Mouse (Mus musculus) forebrain, embryonic 13.5 days (tissue): ENCODE measurements at regions not wholly inside any gene's neighbourhood (a gene's known extent, or its start where the extent isn't known, plus 50 kb on each side); places are given as distances from the start of the nearest gene placed in this dataset.
A peak's percentile ranks its signal among the peaks of the same experiment; 100 is the strongest.

Source experiments
- ATAC-seq: fragments of 200-750 bp; cut with Nextera tagmentation; 2 replicates; pipeline ENCODE4 v1.8.0; 2017
- H3K27ac ChIP-seq: fragments of 300-500 bp; sonication (generic); 2 replicates; pipeline ENCODE4 v1.5.1; 2015; ENCODE audit warnings: inconsistent platforms, mild to moderate bottlenecking, moderate library complexity
- H3K27me3 ChIP-seq: fragments of 300-500 bp; sonication (generic); 2 replicates; pipeline ENCODE4 v1.6.1; 2015; ENCODE audit warnings: mild to moderate bottlenecking, inconsistent platforms
- H3K36me3 ChIP-seq: fragments of 300-500 bp; sonication (generic); 2 replicates; pipeline ENCODE4 v1.6.1; 2015; ENCODE audit warnings: mild to moderate bottlenecking, inconsistent platforms; ENCODE audit not compliant: poor library complexity, severe bottlenecking
- H3K4me1 ChIP-seq: fragments of 300-500 bp; sonication (generic); 2 replicates; pipeline ENCODE4 v1.6.1; 2015; ENCODE audit warnings: inconsistent platforms
- H3K4me2 ChIP-seq: fragments of 300-500 bp; sonication (generic); 2 replicates; pipeline ENCODE4 v1.6.1; 2015; ENCODE audit warnings: inconsistent platforms, mild to moderate bottlenecking, moderate library complexity
- H3K4me3 ChIP-seq: fragments of 300-500 bp; sonication (generic); 2 replicates; pipeline ENCODE4 v1.5.1; 2015; ENCODE audit warnings: mild to moderate bottlenecking, inconsistent platforms
- H3K9ac ChIP-seq: fragments of 300-500 bp; sonication (generic); 2 replicates; pipeline ENCODE4 v1.6.1; 2015; ENCODE audit warnings: mild to moderate bottlenecking, inconsistent platforms
- H3K9me3 ChIP-seq: fragments of 300-500 bp; sonication (generic); replicated peaks from 2 replicates; pipeline ENCODE4 v1.6.1; 2016; ENCODE audit warnings: inconsistent platforms
- WGBS: fragments of 180-500 bp; shearing (Covaris S2); methylation state at CpG from one replicate; pipeline ENCODE4 v1.1.7; 2015; 5-methylcytosine and 5-hydroxymethylcytosine counted together

DNA sequence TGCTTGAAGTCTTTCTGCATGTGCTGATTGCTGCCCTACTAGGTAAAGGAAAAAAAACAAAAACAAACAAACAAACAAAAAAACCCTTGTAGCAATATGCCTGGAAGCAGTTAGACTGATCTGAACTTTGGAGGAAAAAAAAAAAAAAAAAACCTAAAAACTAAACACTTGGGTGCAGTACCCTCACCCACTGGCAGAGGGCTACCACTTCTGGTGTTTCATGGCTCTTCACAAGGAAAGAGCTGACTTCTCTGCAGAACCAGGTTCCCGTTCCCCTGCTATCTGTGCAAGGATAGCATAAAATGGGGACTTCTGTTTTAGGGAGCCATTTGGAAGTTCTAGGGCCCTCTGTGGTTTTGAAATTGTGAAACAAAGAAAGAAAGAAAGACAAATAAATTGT, 52.2 kb upstream of the Otud4 start:
- no peak overlapping the region for H3K9ac ChIP-seq
- H3K36me3 ChIP-seq = no peaks in the 10 kb centered on the region
- H3K27me3 ChIP-seq = no peaks in the 10 kb centered on the region
- no peak for ATAC-seq
- no peaks in the 10 kb centered on the region for H3K9me3 ChIP-seq
- H3K4me2 ChIP-seq = no peak overlapping the region
- 29% methylated on average over 1 of the region's 1 CpGs for WGBS
- no peaks in the 10 kb centered on the region for H3K4me1 ChIP-seq
- no peak overlapping the region for H3K4me3 ChIP-seq
- no peak overlapping the region for H3K27ac ChIP-seq

DNA sequence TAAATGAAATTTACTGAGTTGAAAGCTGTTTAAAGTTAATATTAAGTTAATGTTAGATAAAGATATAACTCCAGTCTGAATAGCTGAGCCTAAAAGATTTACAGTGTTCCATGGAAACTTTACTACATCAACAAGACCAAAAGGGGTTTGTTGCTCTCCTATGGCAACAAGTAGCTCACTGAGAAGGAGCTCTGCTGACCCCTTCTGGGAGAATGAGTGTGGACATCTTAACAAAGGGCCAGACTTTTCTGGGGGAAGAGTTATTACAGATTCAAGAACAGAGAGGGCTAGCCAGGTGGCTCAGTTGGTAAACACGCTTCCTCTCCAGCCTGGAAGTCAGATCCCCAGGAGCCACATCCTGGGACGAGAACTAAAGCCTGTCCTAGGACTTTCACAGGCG, 54.5 kb upstream of the Otud4 start:
- ATAC-seq = peak; percentile 59
- Histone ChIP-seq H3K4me1 (no peaks in the 10 kb centered on the region), H3K4me3 (no peak overlapping the region), H3K27ac (no peak overlapping the region), H3K36me3 (no peaks in the 10 kb centered on the region), H3K27me3 (no peaks in the 10 kb centered on the region), H3K4me2 (no peak overlapping the region), H3K9ac (no peak overlapping the region), H3K9me3 (no peaks in the 10 kb centered on the region)
- WGBS = 41% methylated on average over 3 of the region's 3 CpGs

DNA sequence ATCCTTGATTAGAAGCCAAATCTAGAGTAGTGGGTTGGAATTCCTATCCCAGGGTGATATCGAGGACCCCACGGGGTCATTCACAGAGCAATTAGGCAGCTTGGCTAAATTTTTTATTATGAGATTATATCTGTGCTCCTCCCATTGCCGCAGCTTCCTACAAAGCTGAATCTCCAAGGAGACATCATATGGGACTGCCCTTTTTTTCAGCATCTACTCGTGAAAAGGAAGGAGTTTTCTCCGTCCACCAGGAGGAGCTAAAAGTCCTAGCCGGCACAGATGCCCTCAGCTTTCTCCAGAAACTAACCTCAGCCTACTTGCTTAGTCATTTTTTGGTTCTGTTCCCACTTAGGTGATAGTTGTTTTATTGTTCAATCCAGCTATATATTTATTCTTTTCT, 56.1 kb upstream of the Otud4 start:
- 37% methylated on average over 6 of the region's 6 CpGs for WGBS

DNA sequence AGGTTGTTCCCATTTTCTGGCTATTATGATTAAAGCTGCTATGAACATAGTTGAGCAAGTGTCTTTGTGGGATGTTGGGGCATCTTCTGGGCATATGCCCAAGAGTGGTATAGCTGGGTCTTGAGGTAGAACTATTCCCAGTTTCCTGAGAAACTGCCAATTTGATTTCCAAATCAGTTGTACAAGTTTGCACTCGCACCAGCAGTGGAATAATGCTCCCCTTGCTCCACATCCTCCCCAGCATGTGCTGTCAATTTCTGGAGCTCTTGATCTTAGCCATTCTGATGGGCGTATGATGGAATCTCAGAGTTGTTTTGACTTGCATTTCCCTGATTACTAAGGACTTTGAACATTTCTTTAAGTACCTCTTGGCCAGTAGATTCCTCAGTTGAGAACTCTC, 57.2 kb upstream of the Otud4 start:
- Histone ChIP-seq H3K4me1 (no peaks in the 10 kb centered on the region), H3K4me2 (no peak overlapping the region), H3K4me3 (no peak overlapping the region), H3K9me3 (no peaks in the 10 kb centered on the region), H3K36me3 (no peaks in the 10 kb centered on the region), H3K27ac (no peak overlapping the region), H3K9ac (no peak overlapping the region), H3K27me3 (no peaks in the 10 kb centered on the region)
- ATAC-seq = no peak
- 81% methylated on average over 2 of the region's 2 CpGs for WGBS

More for the DNA sequence above, 56.1 kb upstream of the Otud4 start:
- H3K27me3 ChIP-seq = no peaks in the 10 kb centered on the region
- no peaks in the 10 kb centered on the region for H3K36me3 ChIP-seq
- H3K4me1 ChIP-seq = no peaks in the 10 kb centered on the region
- H3K4me3 ChIP-seq = no peak overlapping the region
- ATAC-seq = no peak
- H3K9ac ChIP-seq = no peak overlapping the region
- H3K9me3 ChIP-seq = no peaks in the 10 kb centered on the region
- no peak overlapping the region for H3K27ac ChIP-seq
- no peak overlapping the region for H3K4me2 ChIP-seq

DNA sequence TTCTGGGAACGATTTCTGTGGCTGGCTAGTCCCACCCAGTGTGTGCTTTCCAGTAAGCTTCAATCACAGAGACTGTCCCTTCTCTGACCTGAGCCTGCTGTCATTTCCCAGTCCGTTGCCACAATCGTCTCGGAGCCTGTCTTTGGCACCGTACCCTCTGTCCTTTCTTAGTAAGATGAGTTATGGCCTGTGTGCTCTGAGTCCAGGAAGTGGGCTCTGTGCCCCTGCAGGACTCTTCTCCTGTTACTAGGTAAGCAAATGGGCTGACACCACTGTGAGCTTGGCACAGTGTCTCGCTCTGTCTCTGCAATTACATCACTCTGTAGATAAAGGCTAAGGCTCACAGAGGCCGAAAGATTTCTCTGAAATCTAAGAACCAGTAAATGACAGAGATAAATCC, 63.3 kb upstream of the Otud4 start:
- H3K4me2 ChIP-seq = no peak overlapping the region
- H3K27ac ChIP-seq = no peak overlapping the region
- H3K4me3 ChIP-seq = no peak overlapping the region
- H3K9ac ChIP-seq = no peak overlapping the region
- H3K27me3 ChIP-seq = no peaks in the 10 kb centered on the region
- 82% methylated on average over 7 of the region's 7 CpGs for WGBS
- H3K4me1 ChIP-seq = no peaks in the 10 kb centered on the region
- ATAC-seq = no peak
- no peaks in the 10 kb centered on the region for H3K36me3 ChIP-seq
- H3K9me3 ChIP-seq = no peaks in the 10 kb centered on the region

DNA sequence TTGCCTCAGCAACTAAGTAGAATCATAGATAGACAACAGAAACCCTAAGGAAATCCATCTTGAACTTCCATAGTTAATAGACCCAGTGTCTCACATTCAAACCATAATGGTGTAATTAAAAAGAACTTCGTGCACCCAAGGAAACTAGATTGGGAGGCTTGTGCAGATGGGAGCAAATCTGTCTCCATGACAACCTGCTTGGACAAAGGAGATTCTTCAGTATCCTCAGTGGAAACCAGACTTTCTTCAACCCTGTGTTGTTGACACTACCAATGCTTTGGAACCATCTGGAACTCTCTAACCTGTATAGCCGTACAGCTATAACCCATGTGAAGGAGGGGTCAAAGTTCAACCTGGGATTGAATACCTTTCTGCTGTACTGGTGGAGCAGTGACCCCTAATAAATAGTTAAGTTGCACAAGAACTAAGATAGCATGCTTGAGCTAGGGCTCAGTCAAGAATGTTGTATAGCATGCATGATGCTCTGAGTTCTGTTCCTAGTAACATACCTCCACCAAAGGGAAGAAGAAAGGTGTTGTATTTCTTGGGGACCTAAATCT, 64.2 kb upstream of the Otud4 start:
- Histone ChIP-seq H3K27me3 (no peaks in the 10 kb centered on the region), H3K9ac (no peak overlapping the region), H3K4me1 (no peaks in the 10 kb centered on the region), H3K4me2 (no peak overlapping the region), H3K4me3 (no peak overlapping the region), H3K27ac (no peak overlapping the region), H3K36me3 (no peaks in the 10 kb centered on the region), H3K9me3 (no peaks in the 10 kb centered on the region)
- ATAC-seq = no peak
- WGBS = 45% methylated on average over 2 of the region's 2 CpGs

DNA sequence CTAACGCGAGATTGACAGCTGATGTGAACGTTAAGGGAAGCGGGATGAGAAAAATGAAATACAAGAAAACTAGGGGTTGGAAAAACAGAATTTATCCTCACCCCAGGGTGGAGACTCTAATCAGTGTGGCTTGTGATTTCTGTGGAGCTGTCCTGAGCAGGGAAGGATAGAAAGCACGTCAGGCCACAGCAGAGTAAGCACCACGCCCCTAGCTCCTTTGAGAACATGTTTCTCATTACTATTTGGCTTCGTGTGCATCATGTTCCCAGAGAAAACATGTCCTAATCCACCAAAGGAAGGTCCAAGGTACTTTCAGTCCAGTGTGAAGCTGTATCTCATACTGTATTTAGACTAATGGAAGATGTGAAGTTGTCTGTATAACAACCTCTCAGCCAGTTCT, 65.9 kb upstream of the Otud4 start:
- Histone ChIP-seq H3K4me1 (no peaks in the 10 kb centered on the region), H3K27ac (no peak overlapping the region), H3K4me3 (no peak overlapping the region), H3K36me3 (no peaks in the 10 kb centered on the region), H3K27me3 (no peaks in the 10 kb centered on the region), H3K9ac (no peak overlapping the region), H3K4me2 (no peak overlapping the region), H3K9me3 (no peaks in the 10 kb centered on the region)
- ATAC-seq = no peak
- 86% methylated on average over 7 of the region's 7 CpGs for WGBS

DNA sequence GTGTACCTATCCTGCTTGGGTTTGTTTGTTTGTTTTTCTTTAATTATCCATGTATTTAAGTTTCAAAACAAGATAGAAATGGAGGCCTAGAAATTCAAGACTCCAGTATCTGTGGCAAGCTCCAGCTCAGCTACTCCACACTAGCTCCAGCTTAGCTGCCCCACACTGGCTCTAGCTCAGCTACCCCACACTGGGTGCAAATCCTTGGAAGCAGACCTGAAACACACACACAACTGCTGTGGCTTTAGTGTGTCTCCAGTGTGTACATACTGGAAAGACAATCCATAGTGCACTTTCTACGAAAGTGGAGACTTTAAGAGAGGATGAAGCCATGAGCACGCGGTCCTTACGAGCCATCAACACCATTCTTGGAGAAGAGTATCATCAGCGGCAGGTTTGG, 66.9 kb upstream of the Otud4 start:
- Histone ChIP-seq H3K9me3 (no peaks in the 10 kb centered on the region), H3K27ac (no peak overlapping the region)
- 95% methylated on average over 5 of the region's 5 CpGs for WGBS

DNA sequence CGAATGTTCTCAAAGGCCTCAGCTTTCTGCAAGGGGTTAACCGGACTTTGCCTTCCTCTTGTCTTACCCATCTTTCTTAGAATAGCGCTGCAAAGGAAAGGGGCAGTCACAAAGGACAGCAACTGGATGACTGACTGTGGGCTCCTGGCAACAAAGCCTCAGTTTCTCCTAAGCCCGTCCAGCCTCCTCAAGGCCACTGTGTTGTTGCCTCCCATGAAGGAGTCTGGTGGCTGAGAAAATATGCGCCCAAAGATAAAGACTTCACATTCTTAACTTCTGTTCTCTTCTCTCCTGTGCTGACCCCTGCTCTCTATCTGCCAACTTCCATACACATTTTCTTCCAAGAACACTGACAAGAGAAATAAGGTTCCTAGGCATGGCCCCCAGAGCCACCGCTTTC, 76.3 kb upstream of the Otud4 start:
- Histone ChIP-seq H3K9ac (no peak overlapping the region), H3K4me3 (no peak overlapping the region), H3K4me1 (peaks cover 9% of the 10 kb centered on the region), H3K4me2 (no peak overlapping the region), H3K27me3 (no peaks in the 10 kb centered on the region), H3K27ac (no peak overlapping the region), H3K36me3 (no peaks in the 10 kb centered on the region), H3K9me3 (no peaks in the 10 kb centered on the region)
- 79% methylated on average over 6 of the region's 6 CpGs for WGBS
- no peak for ATAC-seq

More for the DNA sequence above, 66.9 kb upstream of the Otud4 start:
- H3K36me3 ChIP-seq = no peaks in the 10 kb centered on the region
- H3K4me2 ChIP-seq = no peak overlapping the region
- no peak for ATAC-seq
- H3K27me3 ChIP-seq = no peaks in the 10 kb centered on the region
- no peaks in the 10 kb centered on the region for H3K4me1 ChIP-seq
- H3K9ac ChIP-seq = no peak overlapping the region
- H3K4me3 ChIP-seq = no peak overlapping the region

DNA sequence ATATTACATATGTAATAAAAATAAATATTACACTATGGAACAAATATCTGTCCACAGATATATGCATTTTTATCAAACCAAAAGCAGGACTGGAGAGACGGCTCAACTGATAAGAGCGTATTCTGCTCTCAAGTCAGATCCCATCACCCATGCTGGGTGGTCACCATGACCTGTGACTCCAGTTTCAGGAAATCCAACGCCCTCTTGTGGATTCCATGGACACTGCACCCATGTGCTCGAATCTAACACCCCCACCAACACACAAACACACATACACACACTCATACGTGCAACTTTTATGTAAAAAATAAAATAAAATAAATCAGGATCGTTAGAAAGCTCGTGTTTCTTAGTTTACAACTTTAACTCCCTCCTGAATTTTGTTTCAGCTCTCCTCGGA, 76.7 kb upstream of the Otud4 start:
- H3K36me3 ChIP-seq = no peaks in the 10 kb centered on the region
- H3K4me2 ChIP-seq = no peak overlapping the region
- no peak overlapping the region for H3K4me3 ChIP-seq
- no peaks in the 10 kb centered on the region for H3K9me3 ChIP-seq
- no peak overlapping the region for H3K9ac ChIP-seq
- H3K27ac ChIP-seq = no peak overlapping the region
- H3K4me1 ChIP-seq = peaks cover 9% of the 10 kb centered on the region
- no peaks in the 10 kb centered on the region for H3K27me3 ChIP-seq
- 78% methylated on average over 8 of the region's 8 CpGs for WGBS
- ATAC-seq = no peak

DNA sequence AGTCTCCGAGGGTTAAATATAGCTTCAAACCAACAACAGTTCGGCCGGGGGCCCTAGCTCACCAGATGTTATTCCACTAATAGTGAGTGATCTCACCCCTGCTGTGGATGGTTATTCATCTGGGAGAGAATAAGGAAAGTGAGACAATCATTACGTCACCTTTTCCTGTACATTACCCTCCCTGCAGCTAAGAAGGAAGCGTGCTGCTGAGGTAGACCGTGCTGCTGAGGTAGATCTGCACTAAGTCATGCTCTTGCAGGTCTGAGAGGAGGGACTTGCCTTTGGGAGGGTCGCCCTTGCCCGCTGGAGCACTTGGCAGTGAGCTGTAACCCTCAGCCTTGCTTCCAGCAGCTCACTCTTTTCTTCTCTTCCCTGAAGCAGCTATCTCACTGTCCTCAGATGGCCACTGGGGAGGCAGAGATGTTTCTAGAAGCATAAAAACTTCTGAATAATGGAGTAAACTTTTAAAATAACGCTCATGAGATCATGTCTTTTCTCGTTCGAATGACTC, 77.3 kb upstream of the Otud4 start:
- no peak overlapping the region for H3K27ac ChIP-seq
- no peaks in the 10 kb centered on the region for H3K9me3 ChIP-seq
- peak; percentile 53; the same call in 1 of the 2 replicates for ATAC-seq
- peak overlapping the region; percentile 5; the same call in 1 of the 2 replicates for H3K9ac ChIP-seq
- 48% methylated on average over 11 of the region's 11 CpGs for WGBS
- no peak overlapping the region for H3K4me3 ChIP-seq
- no peaks in the 10 kb centered on the region for H3K27me3 ChIP-seq
- peaks cover 9% of the 10 kb centered on the region for H3K4me1 ChIP-seq
- no peaks in the 10 kb centered on the region for H3K36me3 ChIP-seq
- H3K4me2 ChIP-seq = peak overlapping the region; percentile 1; the same call in 1 of the 2 replicates

DNA sequence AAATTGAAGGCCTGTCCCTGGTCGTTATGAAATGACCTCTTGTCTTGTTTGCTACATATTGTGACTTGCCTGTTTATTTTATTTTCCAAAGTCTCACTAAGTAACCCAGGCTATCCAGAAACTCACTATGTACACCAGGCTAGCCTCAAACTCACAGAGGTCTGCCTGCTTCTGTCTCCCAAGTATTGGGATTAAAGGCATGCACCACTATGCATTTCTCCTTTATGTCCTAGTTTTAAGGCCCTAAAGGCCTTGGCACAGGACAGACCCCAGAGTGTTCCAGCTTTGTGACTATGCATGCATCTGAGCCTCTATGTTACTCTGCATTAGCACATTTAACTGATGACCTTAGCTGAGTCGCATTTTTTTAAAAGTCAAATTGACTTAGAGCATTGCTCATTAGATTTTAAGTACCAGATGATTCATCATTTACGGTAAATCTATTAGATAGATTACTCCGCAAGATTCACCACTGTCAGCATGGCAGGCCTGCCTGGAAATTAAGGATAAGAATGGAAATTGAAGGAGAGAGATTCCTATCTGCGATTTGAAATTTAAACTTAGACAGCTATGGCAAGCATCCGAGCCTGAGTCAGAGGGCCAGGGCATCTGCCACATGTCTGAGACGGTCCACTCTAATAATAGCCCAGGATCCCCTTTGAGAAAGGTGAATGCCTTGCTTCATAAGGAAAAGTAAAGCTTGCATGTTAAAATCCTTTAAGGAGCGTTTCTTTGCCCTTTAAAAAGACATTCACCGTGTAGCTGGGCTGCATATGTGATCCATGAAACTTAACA, 78.0 kb upstream of the Otud4 start:
- no peaks in the 10 kb centered on the region for H3K9me3 ChIP-seq
- H3K9ac ChIP-seq = peak overlapping the region; percentile 5; the same call in 1 of the 2 replicates
- H3K4me1 ChIP-seq = peaks cover 9% of the 10 kb centered on the region
- no peak overlapping the region for H3K27ac ChIP-seq
- no peak overlapping the region for H3K4me3 ChIP-seq
- no peak for ATAC-seq
- peak overlapping the region; percentile 1; the same call in 1 of the 2 replicates for H3K4me2 ChIP-seq
- 68% methylated on average over 9 of the region's 9 CpGs for WGBS
- no peaks in the 10 kb centered on the region for H3K36me3 ChIP-seq
- no peaks in the 10 kb centered on the region for H3K27me3 ChIP-seq
